Mouse (Mus musculus) erythroblast, embryonic 14.5 days (primary cell): Measurements from ENCODE around the gene Msh3.

Experiments used
- GATA1 ChIP-seq: IDR thresholded peaks from 2 replicates; pipeline ENCODE4 v1.6.1; 2012; ENCODE audit warnings: low read length, inconsistent platforms, mixed read lengths
- TAL1 ChIP-seq: IDR thresholded peaks from 3 replicates; pipeline ENCODE4 v1.6.1; 2012; ENCODE audit warnings: low read length, inconsistent platforms, mixed read lengths

DNA sequence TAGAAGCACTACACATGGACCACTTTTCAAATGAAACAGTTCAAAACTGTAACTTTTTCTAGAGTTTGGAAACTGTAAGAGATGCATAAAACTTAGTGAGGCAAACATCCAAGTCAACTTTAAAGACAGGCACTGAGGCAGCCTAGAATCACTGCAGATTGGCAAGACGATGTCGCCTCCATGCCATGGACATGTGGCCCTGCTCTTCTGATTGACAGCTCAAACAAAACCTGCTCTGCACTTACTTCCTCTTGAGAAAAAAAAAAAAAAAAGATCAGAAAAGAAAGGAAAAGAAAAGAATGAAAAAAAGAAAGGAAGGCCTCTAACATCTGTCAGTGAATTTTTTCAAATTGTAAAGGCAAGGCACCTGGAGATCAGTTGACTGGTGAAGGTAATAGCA lies 77.8 kb downstream of the Msh3 start:
- TF ChIP-seq TAL1 = no peak
- no peak for TF ChIP-seq GATA1
